Mouse (Mus musculus) adrenal gland, adult 8-10 months (tissue): ENCODE measurements around the gene Slc1a4. TPM values are rescaled to one million over a fixed set of nuclear protein-coding genes. Genes with fewer than 3 reads are reported as not detected.

ENCODE experiments used
- DNase-seq: peaks from one replicate; pipeline ENCODE4 v3.0.0; 2022
- total RNA-seq, 4 experiments: library from RNA; stranded (reverse); gene quantifications; 2 replicates each; pipeline ENCODE4 v1.2.4; 2022

Slc1a4 gene
- 10 to 100 TPM in 1 of 4 experiments, 1 to 10 TPM in 3; 8.3 to 10.8 (median 9.3) TPM for total RNA-seq

DNA sequence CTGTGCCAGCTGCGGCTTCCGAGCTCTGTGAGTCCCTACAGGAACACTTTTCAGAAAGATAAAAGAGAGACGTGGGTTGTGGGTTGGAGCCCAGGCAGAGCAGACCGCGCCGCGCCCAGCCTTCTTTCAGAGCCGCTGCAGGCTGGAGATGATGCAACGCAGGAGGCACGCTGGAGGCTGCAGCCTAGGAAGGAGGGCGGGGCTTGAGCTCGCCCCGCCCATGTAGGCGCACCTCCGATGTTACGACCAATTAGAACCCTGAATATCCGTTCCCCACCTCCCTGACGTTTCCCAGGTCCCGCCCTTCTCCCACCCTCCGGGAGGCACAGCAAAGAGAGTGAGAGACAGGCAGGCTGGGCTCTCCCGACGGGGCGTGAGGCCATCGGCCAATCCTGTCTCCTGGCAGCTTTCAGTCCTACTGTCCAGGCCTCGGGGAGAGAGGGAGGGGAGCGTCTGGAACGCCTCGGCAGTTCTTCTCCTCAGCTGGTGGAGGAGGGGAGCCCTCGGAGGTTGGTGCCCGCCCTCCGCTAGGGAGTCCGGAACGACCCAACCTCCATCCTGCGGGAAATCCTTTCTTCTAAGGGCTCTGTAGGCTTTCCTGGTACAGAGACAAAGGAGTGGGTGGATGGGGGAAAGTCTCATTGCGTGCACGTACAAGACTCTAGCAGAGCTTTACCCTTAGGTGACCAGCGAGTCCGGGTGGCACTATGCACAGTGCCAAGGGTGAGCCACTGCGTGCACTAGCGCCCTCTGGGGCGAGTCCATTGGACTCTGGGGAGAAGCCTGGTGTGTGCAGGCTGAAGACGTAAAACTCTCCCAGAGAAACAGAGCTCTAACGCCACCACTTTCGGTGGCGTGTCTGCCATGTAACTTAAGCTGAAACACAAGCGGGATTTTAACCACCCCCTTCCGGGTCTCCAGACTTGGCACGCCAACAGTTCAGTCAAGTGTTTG lies at the start of gene Slc1a4:
TSS of gene Slc1a4 (minus strand) at position 153 of the 954 bp plus-strand sequence.
- DNase-seq, result peak; percentile 94

GRCm38 (mm10) chr11:20380106-20380505 lies 47.6 kb upstream of the Slc1a4 start:
- no peak for DNase-seq

DNA sequence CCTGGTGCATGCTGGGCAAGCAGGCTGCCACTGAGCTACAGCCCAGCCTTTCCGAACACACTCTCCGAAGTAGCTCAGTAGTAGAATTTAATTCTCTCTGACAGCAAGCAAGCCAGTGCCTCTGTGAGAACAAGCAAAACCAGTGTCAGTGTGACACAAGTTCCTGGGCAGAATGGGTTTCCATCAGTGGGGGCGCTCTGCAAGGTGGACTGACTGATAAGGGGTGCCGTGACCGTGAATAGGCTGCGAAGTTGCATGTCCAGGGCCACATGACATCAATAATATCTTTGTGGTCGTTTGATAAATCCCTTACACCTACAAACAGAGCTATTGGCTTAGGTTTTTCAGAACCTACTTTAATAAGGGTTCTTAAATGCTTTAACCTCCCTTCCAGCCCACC lies 44.1 kb upstream of the Slc1a4 start:
- no peak for DNase-seq

GRCm38 (mm10) chr11:20372616-20373211 lies 40.2 kb upstream of the Slc1a4 start:
- no peak for DNase-seq

GRCm38 (mm10) chr11:20370486-20370885 lies 38.0 kb upstream of the Slc1a4 start:
- peak; percentile 83 for DNase-seq

DNA sequence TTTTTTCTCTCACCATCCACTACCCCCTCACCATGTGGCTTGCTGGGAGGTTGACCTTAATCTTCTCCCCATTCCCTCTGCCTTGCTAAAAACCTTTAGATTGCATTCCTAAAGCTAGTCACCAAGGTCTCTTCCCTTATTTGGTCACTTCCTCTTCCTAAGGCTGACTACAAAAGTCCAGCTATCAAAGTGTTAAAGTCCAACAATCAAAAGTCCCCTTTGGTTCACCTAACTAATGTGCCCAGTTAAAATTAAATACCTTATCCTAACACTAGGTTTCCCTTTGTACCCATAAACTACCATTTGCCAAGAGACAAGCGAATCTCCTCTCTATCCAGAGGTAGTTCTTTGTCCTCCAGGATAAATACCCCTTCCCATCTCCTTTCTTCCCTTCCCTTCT lies 33.9 kb upstream of the Slc1a4 start:
- no peak for DNase-seq

- DNase-seq, result no peak
Measured at GRCm38 (mm10) chr11:20361354-20361753, 28.8 kb upstream of the Slc1a4 start.

DNA sequence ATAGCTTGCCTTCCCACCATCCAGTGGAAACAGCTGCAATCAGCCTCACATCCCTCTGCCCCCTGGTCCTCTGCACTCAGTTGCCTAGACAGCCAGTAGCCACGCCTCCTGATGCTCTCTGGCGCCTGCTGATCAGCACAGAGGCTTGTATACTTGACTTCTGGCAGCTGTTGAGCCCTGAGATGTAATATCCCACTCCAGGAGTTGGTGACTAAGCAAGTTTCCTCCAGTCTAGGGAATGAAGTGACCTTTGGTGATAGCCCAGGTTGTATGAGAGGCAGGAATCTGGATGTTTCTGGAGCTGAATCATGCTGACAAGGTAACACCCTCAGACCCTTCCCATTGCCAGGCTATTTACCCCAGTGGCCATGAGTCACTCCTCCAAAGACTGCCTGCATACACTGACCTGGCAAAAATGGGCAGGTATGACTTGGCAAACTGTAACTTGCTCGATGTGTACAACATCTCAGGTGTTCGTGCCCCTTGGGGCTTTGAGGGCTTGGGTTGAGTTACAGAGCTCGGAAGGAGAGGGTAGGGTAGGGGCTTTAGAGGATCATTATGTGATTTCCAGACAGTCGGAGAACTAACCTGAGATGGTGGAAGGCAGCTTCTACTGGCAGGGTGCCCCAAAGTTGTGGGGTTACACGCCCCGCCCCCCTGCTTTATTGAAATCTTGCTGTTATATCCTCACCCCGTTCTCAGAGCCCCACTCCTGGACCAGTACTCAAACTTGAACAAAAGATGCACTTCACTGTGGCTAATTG lies 25.4 kb upstream of the Slc1a4 start:
- DNase-seq, result no peak

GRCm38 (mm10) chr11:20348466-20348865 lies 16.0 kb upstream of the Slc1a4 start:
- DNase-seq, result no peak

GRCm38 (mm10) chr11:20347548-20347947 lies 15.0 kb upstream of the Slc1a4 start:
- DNase-seq, result peak; percentile 94

GRCm38 (mm10) chr11:20346369-20346768 lies 13.9 kb upstream of the Slc1a4 start:
- DNase-seq, result no peak

- DNase-seq, result no peak
Measured at GRCm38 (mm10) chr11:20343952-20344351, 11.4 kb upstream of the Slc1a4 start.

DNA sequence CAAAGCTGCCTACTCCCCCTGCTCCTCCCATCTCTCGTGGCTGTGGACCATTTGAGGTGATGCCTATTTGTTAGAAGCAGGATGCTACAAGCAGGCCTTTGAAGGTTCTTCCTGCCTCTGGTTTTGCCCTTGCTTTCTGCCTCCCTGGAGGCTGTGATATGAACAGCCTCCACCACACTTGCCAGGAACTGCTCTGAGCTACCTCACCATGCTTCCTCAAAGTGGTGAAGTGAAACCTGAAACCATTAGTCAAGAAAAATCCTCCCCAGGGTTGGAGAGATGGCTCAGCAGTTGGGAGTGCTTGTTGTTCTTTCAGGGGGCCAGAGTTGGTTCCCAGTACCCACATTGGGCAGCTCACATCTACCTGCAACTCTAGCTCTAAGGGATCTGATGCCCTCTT lies 9.1 kb upstream of the Slc1a4 start:
- DNase-seq, result no peak

DNA sequence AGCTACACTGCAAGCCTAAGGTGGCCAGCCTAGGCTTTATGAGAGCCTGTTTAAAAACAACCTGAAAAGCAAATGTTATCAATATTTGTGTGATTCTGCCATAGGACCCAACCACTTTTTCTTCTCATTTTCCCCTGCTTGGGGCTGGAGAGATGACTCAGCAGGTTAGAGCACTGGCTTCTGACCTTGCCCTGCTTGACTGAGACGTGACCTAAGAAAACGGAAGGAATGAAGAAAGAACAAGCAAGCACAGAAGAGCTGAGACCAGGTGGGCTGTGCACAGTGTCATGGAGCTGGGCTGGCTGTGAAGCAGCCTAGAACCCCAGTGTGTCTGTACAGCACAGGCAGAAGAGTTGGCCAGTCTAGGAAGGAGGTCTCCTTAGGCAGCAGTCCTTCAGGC lies 6.2 kb upstream of the Slc1a4 start:
- no peak for DNase-seq

GRCm38 (mm10) chr11:20334301-20334700 lies 1.8 kb upstream of the Slc1a4 start:
- DNase-seq, result no peak

DNA sequence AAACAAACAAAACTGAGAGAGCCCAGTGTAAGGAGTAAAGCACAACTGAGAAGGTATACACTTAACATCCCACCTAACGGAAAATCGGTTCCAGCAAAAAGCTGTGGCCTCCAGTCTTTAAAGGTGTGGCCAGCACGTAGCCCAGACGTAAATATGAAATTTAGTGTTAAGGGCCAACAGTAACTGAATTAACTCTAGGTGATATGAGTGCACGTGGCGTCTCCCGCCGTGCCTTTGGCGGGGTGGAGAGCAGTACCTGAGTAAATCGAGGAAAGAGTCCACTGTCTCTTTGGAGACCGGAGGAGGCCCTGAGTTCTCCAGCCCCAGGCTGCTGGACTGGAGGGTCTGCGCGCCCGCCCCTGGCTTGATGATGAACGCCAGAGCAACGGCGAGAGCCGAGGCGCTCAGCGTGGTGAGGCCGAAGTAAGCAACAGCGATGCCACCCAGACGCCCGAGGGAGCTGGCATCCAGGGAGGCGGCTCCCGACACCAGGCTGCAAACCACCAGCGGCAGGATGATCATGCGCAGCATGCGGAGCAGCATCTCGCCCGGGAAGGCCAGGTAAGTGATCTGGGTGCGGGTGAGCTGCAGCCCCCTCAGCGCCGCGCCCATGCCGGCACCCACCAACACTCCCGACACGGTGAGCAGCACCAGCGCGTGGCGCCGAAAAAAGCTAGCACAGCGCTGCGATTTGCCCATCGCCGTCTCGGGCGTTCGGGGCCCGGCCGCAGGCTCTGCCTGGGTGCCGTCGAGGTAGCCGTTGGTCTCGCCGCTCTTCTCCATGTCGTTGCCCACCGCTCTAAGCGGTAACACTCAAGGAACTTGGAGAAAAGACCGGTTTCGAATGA lies 599 bp downstream of the Slc1a4 start:
- DNase-seq, result peak; percentile 31

DNA sequence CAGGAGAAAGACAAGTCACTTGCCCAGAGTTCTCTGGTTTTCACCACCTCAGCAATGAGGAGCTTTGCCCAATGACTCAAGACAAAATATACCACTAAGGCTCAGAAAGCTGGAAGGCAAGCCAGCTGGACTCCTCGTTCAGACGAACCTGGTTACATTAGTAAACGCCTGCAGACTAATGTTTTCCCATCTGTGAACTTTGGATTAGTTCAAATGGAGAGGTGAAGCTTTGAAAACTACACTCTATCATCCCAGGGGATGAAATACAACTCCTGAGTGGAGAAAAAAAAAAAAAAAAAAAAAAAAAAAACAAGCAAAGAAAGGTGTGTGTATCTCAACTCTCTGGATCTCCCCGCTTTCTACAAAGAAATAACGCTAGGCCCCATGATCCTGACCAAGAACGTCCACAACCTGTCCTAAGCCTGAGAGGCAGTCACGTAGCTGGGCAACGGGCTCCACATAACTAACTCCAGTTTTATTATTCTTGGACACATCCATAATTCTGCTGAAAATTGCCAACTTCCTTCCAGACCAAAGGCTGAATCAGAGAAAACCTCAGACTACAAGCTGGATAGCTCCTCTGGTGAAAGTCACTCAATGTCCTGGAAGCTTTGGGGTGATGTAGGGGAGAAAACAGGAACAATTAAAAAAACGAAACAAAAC lies 1.4 kb downstream of the Slc1a4 start:
- no peak for DNase-seq

GRCm38 (mm10) chr11:20329711-20330110 lies 2.8 kb downstream of the Slc1a4 start:
- DNase-seq, result no peak

DNA sequence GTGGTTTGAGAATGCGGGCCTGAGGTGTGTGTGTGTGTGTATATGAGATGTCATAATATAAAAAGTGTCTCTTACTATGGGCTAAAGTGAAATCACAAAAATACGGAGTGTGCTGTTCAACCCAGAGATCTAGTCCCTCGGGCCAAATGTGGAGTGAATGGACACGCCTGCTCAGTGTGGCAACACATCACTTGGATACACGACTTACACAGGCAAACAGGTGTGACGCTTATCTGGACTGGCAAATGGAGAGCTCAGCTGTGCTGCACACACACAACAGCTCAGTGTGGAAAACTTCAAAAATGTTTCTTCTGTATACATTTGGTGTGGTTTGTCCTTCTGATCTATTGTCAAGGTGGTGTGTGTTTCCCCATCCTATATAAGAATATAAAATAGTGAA lies 3.7 kb downstream of the Slc1a4 start:
- no peak for DNase-seq

DNA sequence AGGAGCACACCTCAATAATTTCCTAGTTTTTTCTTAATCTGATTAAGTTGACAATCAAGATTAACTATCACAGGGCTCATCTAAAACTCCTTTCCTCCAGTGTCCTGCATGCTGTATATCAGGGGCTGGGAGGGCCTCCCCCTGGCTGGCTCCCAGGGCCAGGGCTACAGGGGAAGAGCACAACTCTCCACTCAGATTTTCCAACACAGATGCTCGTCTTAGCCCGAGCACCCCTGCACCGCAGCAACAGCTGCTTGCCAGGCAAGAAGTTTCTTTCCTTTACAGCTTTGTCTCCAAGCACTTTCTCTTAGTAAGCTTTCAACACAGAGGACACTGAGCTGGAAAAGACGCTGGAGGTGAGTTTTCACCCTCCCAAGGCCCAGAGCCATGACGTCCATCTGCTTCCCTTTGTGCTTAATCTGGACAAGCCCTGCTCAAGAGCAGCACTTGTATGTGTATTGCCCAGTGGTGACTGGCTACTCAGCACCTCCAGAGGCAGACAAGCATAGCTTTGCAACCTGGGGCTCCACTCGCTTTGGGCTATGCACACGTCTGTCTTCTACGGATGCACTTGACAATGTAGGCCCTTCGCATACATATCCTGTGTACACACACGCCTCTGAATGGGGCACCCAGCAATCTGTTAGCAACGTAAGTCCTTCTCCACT lies 6.1 kb downstream of the Slc1a4 start:
- DNase-seq, result no peak
